Mouse (Mus musculus) kidney, postnatal 14 days (tissue): ENCODE results near the gene Ccdc117.
"Not testable (repeated sequence)": the region's sequence is repeated elsewhere in the genome, so short reads cannot be mapped to it uniquely, and the experiment has no call there.

Experiments
- DNase-seq: peaks from one replicate; pipeline ENCODE4 v3.0.0; 2022; ENCODE audit warnings: mixed read lengths

The Ccdc117 gene

DNA sequence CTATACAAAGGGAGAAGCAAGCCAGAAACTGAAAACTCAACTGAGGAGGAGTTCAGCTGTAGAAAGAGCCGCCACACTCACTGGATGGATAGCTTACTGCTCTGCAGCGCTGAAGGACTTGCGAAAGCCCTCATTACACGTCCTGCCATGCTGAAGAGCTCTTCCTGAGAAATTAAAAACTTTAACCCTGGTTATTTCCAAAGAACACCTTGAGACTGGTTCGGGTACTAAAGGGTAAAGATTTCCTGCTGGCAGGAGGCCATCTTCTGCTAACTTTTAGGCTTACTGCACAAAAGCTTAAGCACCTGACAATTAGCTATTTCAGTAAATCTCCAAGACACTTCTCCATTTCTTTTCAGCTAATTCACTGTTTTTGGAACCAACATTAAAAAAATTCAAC, 11.8 kb downstream of the Ccdc117 start:
- no peak for DNase-seq

DNA sequence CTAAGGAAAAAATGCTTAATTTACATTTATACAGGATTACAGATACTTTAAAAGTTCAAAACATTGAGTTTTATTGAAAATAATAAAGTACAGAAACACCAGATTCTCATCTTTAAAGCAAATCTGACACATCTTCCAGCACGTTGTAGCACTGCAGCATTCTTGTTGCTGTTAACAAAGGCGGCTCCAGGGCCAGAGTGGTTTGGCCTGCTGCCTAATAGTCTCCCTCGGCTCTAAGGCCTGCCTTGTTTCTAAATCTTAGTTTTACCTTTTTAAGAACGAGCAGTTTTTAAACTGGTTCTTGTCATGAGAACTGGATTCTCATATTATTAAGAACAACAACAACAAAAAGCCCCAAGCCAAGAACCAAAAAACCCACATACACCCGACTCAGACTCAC, 13.1 kb downstream of the Ccdc117 start:
- no peak for DNase-seq

DNA sequence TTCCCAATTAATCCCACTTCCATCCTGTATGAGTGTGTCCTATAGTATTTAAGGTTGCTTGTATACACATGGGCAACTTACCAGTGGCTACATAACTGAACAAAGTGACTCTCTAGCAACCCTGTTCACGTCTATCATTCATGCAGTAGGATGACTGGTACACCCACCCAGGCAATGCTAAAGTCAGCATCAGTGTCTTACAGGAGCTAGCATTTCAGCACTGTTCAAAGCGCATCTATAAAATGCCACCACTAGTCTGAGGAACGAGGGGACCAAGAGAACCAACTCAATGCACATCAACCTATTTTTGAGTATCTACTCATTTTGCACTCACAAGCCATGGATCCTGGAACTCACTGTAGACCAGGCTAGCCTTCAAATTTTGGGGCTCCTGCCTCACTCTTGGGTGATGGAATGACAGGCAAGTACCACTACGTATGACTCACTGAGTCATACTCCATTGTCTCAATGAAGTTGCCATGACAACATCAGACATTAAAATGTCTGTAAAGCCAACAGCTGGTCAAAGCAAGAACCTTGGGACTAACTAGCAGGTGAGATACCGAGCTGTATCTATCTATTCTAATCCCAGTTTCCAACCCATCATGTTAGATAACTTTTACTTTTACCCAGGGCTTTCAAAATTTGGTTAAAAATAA, 14.0 kb downstream of the Ccdc117 start:
- DNase-seq, result no peak

DNA sequence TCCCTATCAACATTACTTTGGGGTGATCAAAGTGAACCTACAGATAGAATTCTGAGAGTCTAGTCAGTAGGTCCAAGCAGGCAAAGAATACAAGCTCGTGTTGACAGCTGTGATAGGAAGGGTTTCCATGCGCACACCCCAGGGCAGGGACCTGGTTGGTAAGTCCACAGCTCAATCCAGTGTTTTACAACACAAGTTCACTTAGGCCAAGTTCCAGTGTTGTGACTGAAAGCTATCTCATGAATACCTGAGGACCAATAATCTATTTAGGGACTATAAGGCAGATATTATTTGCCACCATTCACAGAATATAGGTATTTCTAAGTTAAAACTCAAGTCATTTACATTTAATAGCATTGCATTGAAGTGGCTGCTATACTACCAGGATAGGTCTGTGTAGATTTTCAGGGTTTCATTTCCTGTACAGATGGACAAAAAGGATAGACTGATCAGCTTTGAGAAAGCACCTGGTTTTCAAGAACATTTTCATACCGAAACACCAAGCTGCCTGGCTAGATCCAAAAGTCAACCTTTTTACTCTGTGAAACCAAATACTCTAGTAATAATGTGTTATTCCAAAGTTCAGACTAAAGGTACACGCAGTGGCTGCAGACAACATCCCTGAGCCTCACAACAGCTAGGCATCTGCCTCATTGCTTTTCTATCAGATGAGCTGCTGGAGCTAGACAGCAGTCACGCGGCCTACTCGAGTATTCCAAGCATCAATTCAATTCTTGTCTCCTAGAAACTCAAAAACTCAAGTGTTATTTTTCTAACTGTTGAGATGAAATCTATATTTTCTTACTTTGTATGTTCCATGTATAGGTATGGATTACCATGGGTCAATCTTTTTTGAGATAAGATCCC, 15.2 kb downstream of the Ccdc117 start:
- DNase-seq, result no peak

DNA sequence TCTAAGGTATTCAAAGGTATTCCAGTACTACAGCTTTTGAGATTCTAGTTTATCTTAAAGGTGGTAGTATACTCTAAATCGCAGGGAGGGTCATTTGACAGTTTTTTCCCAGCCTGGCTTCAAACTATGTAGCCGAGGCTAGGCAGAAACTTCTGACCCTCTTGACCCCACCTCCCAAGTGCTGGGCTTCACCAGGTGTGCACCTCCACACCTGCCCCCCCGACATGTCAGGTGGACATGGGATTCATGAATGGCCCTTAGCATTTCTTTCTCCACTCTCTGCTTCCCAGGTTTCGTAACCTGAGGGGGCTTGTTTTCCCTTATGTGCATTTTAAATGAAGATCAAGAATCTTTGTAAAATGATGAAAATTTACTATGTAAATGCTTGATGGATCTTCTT, 16.6 kb downstream of the Ccdc117 start:
- DNase-seq, result no peak

DNA sequence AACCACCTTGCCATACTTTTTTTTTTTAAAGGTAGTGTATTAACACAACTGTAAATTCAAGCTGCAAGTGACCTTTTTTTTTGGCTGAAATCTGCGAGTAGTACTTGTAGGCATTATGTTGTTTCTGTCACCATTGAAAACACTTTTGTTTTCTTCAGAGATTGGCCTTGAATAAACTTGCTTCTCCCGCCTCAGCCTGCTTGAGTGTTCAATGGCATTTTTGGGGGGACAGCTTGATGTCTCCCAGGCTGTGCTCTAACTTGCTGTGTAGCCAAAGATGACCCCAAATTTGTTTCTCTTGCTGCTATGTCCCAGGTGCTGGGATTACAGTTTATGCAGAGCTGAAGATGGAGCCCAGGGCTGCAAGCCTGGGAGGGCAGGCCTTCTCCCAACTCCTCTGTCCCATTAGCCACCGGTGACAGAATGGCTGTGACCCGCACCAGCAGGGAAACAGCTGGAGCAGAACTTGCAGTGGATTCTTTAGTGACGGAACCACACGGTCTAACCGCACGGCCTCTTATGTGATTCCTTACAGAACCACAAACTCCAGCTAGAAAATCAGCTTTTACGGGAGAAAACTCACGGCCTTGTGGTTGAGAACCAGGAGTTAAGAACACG, 19.1 kb downstream of the Ccdc117 start:
- peak; percentile 41 for DNase-seq

DNA sequence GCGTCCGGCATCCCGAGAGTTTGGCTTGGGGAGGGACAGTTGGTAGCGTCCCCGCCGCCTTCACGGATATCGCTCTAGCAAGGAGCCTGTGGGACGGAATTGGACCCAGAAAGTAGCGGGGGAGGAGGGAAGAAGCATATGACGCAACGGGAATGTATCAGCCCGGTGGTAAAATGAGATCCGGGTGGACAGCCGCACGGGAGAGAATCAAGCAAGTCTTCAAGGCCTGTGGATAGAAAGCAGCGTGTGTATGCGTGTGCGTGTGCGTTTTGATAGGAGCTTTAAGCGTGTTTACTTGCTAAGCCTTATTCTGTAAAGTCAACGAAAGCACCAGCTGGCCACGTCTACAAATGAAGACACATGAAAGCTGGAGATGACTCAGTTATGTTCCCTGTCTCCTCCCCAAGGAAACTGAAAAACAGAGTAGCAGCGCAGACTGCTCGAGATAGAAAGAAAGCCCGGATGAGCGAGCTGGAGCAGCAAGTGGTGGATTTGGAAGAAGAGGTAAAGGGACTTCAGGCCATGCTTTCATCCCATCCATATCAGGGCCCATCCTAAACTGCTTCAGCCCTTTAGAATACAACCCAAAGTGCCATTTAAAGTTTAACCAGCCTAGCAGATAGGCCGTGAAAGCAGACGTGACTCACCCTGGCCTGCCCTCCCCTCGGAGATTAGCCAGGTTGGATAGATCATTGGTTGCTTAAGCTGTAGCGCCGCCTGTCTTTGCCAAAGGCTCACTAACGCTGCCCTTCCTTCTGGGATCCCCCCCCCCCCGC, 20.3 kb downstream of the Ccdc117 start:
- peak; percentile 81 for DNase-seq

DNA sequence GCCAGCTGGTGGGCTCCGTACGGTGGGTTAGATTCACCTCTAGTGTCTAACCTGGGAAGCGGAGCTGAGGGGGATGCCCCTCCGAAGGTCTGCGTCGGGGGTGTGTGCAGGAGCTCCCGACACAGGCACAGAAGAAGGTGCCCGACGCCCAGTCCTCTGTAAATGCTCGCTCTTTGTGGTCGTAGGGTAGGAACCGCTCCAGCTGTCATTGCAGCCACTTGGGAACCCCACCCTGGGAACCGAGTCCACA, 20.8 kb downstream of the Ccdc117 start:
- no peak for DNase-seq

DNA sequence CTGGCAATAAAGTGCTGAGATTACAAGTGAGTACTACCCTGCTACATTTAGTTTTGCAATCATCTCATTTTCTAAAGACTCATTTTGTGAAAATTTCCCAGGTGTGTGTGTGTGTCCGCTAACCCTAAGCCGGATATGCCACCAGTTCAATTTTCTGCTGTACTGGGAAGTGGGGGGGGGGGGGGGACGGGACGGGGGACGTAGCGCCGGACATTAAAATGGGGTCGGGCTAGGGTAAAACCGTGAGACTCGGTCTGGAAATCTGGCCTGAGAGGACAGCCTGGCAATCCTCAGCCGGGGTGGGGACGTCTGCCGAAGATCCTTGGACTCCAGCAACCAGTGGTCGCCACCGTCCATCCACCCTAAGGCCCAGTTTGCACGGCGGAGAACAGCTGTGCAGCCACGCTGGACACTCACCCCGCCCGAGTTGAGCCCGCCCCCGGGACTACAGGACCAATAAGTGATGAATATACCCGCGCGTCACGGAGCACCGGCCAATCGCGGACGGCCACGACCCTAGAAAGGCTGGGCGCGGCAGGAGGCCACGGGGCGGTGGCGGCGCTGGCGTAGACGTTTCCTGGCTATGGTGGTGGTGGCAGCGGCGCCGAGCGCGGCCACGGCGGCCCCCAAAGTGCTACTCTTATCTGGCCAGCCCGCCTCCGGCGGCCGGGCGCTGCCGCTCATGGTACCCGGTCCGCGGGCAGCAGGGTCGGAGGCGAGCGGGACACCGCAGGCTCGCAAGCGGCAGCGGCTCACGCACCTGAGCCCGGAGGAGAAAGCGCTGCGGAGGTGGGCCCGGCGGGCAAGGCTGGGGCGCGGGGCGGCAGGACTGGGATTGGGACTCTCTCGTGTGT, 21.3 kb downstream of the Ccdc117 start, which contains the start of gene Xbp1:
TSS of gene Xbp1 (plus strand) at position 248 of the 854 bp plus-strand sequence.
- peak; percentile 99 for DNase-seq

DNA sequence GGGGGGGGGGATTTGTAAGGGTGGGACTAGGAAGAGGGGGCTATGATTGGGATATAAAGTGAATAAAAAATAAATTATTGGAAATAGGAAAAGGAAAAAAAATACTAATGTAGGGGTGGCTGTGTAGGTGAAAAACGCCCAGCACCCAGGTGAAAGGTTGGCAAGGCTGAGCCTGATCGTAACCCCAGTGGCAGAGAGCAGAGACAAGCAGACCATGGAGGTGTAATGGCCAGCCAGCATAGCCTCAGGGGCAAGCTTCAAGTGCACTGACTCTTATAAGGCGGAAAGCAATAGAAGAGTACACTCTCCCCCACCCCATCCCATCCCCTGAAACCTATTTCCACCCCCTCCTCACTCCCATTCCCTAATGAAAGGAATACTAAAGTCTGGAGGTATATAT, 22.3 kb downstream of the Ccdc117 start:
- no peak for DNase-seq

DNA sequence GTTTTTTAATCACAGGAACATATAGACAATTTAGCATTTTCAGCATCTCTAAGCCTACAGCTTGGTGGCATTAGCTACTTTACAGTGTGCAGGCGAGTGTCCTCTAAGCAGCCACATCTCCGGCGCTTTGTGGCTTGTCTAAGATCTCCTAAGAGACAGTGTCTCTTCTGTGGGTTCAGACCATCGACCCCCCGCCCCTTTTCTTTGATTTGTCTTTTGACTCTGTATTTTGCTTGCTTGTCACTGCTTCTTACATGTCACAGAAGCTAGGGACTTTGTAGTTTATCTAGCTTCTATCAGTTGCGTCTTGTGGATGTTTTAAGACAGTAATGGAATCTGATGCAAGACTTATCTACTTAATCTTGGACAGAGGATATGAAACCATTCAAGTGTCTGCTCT, 24.6 kb downstream of the Ccdc117 start:
- DNase-seq, result no peak

DNA sequence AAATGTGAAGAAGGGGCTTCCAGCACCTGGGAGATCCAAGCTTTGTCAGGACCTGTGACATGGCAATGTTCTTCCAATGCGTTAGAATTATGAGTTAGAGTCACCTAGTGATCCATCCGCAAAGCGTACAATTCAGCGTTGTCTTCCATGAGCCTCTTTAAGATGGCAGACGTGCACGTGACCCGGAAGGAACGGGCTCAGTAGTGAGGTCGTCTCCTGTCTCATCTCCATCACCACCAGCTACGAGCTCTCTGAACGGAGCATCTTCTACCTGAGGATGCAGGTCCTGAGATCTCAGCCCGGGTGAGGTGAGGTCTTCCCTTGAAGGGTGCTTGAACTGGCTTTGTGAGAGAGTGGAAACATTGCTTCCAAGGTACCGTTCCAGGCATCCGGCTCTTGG, 25.4 kb downstream of the Ccdc117 start:
- DNase-seq, result no peak

DNA sequence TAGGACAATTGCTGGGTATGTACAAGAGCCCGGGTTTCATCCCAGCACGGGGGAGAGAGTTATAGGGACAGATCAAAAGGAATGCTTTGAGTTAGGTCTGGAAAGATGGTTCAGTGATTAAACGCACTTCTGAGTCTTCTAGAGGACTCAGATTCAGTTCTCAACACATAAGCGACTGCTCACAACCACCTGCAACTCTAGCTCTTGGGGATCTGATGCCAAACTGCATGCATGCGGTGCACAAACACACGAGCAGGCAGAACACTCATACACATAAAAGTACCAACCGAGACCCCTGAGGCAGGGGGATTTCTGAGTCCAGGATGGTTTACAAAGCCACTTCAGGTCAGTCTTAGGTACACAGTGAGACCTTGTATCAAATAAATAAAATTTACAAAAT, 25.8 kb downstream of the Ccdc117 start:
- no peak for DNase-seq

DNA sequence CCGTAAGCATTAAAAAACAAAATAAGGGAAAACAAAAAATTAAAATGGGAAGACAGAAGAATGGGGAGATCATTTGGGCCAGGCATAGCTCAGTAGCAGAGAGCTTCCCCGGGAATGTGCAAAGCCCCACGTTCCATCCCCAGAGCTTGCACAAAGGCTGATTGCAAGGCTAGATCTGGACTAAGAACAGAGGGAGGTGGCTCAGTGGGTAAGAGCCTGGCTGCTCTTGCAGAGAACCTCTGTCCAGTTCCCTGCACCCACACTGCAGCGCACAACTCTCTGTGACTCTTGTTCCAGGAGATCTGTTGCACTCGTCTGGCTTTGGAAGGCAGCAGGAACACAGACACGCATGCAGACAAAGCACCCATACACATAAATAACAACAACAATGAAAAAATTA, 26.3 kb downstream of the Ccdc117 start:
- no peak for DNase-seq

DNA sequence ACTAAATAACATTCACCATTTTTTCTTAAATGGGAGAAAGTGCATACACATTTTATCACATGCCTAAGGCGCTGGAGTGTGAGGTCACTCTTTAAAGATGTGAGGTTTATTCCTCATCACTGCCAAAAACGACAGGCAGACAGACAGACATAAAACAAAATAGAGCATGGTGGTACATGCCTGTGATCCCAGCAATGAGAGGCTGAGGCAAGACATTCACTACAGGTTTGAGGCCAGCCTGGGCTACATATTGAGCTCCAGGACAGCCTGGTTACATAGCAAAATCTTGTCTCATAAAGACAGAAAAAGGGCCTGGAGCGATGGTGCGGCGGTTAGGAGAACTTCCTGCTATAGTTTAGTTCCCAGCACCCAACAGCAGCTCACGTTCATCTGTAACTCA, 26.8 kb downstream of the Ccdc117 start:
- no peak for DNase-seq

DNA sequence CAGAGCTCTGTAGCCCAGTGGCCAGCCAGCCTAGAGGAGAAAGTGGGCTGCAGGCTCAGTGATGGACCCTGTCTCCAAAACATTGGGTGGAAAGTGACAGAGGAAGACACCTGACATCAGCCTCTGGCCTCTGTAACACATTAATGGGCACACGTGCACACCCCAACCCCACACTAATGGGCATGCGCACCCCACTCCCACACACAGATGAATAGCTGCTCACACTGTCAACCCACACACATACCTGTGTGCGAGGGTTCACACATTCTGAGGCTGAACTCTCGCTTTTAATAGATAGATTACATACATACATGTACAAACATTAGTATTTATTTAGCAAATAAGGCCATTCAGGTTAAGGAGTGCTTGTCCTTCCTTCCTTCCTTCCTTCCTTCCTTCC, 27.9 kb downstream of the Ccdc117 start:
- DNase-seq, result no peak

DNA sequence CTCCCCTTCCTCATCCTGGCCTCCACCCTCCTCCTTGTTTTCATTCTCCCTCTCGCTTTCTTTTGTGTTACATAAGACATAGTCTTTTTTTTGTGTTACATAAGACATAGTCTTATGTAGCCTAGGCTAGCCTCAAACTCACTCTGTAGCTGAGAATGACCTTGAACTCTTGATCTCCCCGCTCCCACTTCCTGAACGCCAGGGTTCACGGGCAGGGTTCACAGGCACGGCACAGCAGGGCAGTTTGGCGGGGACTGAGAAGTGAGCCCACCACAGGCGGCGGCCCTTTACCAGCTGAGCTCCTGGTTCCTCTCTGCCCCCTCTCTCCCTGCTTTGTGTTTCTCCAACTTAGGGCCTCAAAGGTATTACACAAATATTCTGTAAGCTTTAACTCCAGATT, 29.0 kb downstream of the Ccdc117 start:
- DNase-seq, result no peak

DNA sequence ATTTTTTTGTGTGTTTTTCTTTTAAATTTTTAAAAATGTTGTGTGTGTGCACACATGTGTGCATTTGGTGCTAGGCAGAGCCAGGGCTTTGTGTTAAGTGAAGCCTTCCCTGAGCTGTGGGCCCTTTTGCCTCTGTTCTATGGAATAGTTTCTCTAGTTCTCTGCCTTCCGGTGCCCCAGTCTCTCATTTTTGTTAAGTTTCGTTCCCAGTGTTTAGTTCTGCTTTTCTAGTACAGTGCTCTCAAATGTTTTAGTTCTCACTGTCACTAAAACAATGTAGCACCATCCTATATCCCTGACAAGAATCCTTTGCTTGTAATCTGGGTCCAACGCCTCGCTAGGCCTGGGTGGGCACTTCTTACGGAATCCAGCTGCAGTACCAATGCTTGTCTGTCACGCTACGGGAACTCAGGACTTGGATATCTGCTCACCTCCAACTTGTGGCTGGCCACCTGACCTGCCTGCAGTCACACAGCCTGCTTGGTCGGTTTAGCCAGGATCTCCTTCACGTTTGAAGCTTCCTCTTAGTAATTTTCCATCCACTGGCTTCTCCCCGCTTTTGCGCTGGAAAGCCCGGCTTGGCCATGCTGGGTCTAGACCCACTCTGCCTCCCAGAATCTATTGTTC, 29.8 kb downstream of the Ccdc117 start:
- peak; percentile 65 for DNase-seq

DNA sequence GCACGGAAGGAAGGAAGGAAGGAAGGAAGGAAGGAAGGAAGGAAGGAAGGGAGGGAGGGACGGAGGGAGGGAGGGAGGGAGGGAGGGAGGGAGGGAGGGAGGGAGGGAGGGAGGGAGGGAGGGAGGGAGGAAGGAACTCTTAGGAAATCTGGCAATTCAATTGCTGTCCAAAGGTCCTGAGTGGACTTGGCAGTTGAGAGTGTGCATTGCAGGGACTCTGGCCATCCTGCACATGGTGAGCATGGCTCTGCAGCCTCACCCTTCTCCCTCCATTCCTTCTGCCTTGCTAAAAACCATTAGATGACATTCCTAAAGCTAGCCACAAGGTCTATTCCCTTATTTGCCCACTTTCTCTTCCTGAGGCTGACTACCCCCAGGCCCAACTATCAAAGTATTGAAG, 31.3 kb downstream of the Ccdc117 start:
- not testable (repeated sequence) for DNase-seq

DNA sequence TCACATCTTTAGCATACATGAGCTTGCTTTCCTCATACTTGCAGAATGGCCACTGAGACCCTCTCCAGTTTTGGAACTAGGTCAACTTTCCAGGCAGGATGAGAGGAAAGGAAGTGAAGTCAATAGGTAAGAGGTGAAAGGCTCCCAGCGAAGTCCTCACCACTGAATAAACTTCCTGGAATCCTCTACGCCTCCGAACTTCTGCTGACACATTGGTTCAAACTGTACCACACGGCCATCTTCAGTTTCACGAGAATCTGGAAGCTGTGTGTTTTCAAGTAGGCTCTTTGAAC, 31.9 kb downstream of the Ccdc117 start:
- DNase-seq, result no peak

DNA sequence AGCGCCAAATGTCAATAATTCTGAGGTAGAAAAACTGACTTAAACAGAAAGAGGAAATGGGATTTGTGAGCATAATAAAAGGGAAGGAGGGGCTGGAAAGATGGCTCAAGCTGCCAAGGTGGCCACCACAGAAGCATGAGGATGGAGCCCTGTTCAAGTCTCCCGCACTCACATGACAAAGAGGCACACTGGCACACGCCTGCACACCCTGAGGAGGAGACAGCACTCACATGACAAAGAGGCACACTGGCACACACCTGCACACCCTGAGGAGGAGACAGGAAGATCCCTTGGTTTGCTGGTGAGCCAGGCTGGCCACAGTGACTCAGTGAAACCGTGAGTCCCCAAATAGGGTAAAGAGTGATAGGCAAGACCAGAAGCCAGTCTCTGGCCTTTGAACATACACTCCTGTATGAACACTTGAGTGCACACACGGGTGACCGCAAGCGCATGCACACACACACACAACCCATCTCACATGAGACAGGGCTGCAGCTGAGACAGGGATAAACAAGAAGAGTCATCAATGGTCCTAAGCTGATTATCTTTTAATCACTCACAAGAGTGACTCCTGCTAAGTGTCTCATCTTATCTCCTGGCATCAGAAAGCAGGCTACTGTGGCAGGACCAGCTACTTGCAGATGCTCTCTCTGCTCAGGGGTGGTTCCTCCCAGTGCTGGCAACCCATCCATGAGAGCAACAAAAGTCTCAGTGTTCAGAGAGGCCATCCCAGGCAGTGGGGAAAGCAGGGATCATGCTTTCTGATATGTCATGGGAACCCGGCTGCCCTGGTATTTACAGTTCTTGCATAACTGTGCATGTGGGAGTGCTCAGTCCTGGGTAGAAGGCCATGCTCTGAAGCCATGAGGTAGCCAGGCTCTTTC, 32.5 kb downstream of the Ccdc117 start:
- no peak for DNase-seq
